Mouse (Mus musculus) kidney, adult 8-10 months (tissue): ENCODE data around the gene Tmod2.
"Not testable (repeated sequence)": the region's sequence is repeated elsewhere in the genome, so short reads cannot be mapped to it uniquely, and the experiment has no call there.

Experiments used
- DNase-seq, 2 experiments: peaks; one replicate each; pipeline ENCODE4 v3.0.0; 2022

The Tmod2 gene

GRCm38 (mm10) chr9:75546885-75547553 lies 64.1 kb downstream of the Tmod2 start:
- DNase-seq = peak; percentile 82 to 83

GRCm38 (mm10) chr9:75545514-75545913 lies 65.6 kb downstream of the Tmod2 start:
- DNase-seq = no peak

- no peak for DNase-seq
These were observed 69.6 kb downstream of the Tmod2 start for GRCm38 (mm10) chr9:75541497-75541896.

- no peak for DNase-seq
These were observed 74.7 kb downstream of the Tmod2 start for GRCm38 (mm10) chr9:75536422-75536821.

- DNase-seq = no peak
These were observed 76.6 kb downstream of the Tmod2 start for GRCm38 (mm10) chr9:75534431-75534962.

- DNase-seq = not testable (repeated sequence)
These were observed 78.1 kb downstream of the Tmod2 start for GRCm38 (mm10) chr9:75532989-75533388.

GRCm38 (mm10) chr9:75532461-75532860 lies 78.7 kb downstream of the Tmod2 start:
- no peak for DNase-seq

GRCm38 (mm10) chr9:75529358-75529757 lies 81.8 kb downstream of the Tmod2 start:
- DNase-seq = no peak

- no peak for DNase-seq
These were observed 83.0 kb downstream of the Tmod2 start for GRCm38 (mm10) chr9:75528096-75528495.

GRCm38 (mm10) chr9:75527368-75528059 lies 83.6 kb downstream of the Tmod2 start:
- no peak for DNase-seq

GRCm38 (mm10) chr9:75523646-75524045 lies 87.5 kb downstream of the Tmod2 start:
- no peak for DNase-seq

- DNase-seq = no peak
These were observed 88.9 kb downstream of the Tmod2 start for GRCm38 (mm10) chr9:75522217-75522616.

- peak; percentile 33 to 48 for DNase-seq
These were observed 89.3 kb downstream of the Tmod2 start for GRCm38 (mm10) chr9:75521788-75522187.

- no peak for DNase-seq
These were observed 90.2 kb downstream of the Tmod2 start for GRCm38 (mm10) chr9:75520940-75521339.

GRCm38 (mm10) chr9:75517751-75518150 lies 93.4 kb downstream of the Tmod2 start:
- DNase-seq = no peak
